Mouse (Mus musculus): ENCODE data around the gene Mturn.

GRCm38 (mm10) chr6:54686946-54687737 is 5.7 kb downstream of the Mturn start:
- TF ChIP-seq CTCF (IDR thresholded peaks at IDR 0.05; ENCODE audit: low read depth) (no peak), EP300 (IDR thresholded peaks at IDR 0.05; ENCODE audit: low read depth) (no peak)
